Mouse (Mus musculus): ENCODE results near the gene Akr1b3.
"Not testable (repeated sequence)": the region's sequence is repeated elsewhere in the genome, so short reads cannot be mapped to it uniquely, and the experiment has no call there.

Gene Akr1b3

GRCm38 (mm10) chr6:34316854-34317771 is at the start of gene Akr1b3:
Gene Akr1b3 (minus strand): TSS chr6:34317478.
- peak; percentile 91 for DNase-seq (ENCODE audit: low spot score)

DNA sequence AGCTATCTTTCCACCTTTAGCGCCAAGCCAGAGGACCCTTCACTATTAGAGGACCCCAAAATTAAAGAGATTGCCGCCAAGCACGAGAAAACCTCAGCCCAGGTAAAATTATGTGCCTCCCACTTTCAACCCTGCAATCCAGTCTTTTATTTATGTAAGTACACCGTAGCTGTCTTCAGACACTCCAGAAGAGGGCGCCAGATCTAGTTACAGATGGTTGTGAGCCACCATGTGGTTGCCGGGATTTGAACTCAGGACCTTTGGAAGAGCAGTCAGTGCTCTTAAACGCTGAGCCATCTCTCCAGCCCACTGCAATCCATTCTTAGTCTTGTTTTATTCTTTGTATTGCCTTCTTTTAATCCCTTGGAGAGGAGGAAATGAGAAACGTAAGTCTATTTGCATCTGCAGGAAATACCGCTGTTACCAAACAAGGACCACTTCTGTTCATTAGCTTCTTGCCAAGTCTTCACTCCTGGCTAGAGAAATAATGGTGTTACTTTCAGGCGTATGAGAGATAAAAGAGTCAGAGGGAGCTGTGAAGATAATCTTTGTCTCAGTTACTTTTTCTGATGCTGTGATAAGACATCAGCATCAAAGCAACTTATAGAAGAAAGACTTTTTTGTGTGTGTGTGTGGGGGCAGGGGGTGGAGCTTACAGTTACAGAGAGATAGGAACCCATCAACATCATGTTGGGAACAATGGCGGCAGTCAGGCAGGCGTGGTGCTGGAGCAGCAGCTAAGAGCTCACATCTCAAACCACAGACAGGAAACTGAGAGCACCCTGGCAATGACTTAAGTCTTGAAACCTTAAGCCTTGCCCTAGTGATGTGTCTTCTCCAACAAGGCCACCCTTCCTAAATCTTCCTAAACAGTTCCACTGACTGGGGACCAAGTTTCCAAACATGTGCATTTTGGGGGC is 47.2 kb upstream of the Akr1b3 start:
- DNase-seq (ENCODE audit: low spot score) = peak; percentile 28

- DNase-seq (ENCODE audit: low spot score) = no peak
These were observed 38.6 kb upstream of the Akr1b3 start for GRCm38 (mm10) chr6:34355841-34356240.

DNA sequence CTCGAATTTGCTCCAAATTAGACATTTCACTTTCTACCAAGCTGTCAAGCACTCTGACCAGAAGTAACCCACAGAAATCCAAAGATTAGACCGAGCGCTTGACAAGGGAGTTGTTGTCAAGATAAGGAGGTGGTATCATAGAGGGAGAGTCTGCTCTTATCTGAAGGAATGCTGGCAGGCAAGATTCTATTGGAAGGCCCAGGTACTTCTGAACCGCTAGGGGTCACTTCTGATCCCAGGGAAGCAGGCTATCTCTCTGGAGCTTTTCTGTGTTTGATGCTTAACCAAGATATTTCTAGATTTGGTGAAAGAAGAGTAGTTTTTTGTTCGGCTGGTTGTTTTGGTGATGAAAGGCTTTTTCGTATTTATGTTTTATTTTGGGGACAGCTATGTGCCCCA is 38.1 kb upstream of the Akr1b3 start:
- DNase-seq (ENCODE audit: low spot score) = no peak

GRCm38 (mm10) chr6:34354354-34355348 is 37.4 kb upstream of the Akr1b3 start:
- no peak for DNase-seq (ENCODE audit: low spot score)

GRCm38 (mm10) chr6:34353658-34354353 is 36.5 kb upstream of the Akr1b3 start, which contains the start of gene Akr1b8:
Gene Akr1b8 (plus strand): TSS chr6:34354119.
- no peak for DNase-seq (ENCODE audit: low spot score)

- DNase-seq (ENCODE audit: low spot score) = no peak
These were observed 35.1 kb upstream of the Akr1b3 start for GRCm38 (mm10) chr6:34352401-34352800.

GRCm38 (mm10) chr6:34351481-34351880 is 34.2 kb upstream of the Akr1b3 start:
- not testable (repeated sequence) for DNase-seq (ENCODE audit: low spot score)

- no peak for DNase-seq (ENCODE audit: low spot score)
These were observed 32.9 kb upstream of the Akr1b3 start for GRCm38 (mm10) chr6:34350037-34350699.

DNA sequence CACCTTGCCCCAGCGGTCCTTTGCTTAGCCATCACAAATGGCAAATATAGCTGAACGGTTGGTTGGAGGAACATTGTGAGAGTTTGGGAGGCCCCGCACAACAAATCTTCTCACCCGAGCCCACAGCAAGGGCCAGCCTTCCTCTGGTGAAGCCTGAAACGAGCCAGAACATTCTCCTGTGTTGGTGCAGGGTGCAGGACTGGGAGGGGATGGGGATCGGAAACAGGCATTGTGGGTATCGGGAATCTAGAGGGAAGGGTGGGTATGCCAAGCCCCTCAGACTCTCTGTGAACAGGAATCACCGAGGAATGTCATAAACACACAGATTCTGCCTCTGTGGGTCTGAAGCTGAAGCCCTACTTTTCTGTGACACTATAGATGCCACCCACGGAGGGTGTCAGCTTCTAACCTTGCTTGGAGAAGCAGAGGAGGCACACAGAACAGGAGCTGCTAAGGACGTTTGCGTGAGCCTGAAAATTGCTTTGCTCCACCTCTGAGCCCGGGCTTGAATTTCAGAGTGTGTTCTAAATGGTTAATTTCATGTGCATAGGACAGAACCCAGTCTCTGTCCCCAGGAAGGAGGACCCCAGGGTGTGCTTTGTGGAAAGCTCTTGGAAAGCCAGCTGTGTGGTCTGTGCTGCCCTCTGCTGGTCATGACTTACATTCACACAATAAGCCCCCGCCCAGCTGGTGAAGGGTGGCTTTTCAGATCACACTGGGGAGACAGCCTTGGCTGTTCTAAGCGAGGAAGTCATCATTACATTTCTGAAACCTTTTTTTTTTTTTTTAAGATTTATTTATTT is 29.0 kb upstream of the Akr1b3 start:
- DNase-seq (ENCODE audit: low spot score) = peak; percentile 68

- DNase-seq (ENCODE audit: low spot score) = no peak
These were observed 27.7 kb upstream of the Akr1b3 start for GRCm38 (mm10) chr6:34344935-34345334.

- no peak for DNase-seq (ENCODE audit: low spot score)
These were observed 27.0 kb upstream of the Akr1b3 start for GRCm38 (mm10) chr6:34344135-34344850.

- DNase-seq (ENCODE audit: low spot score) = no peak
These were observed 26.1 kb upstream of the Akr1b3 start for GRCm38 (mm10) chr6:34343426-34343825.

GRCm38 (mm10) chr6:34342476-34342875 is 25.2 kb upstream of the Akr1b3 start:
- DNase-seq (ENCODE audit: low spot score) = no peak

DNA sequence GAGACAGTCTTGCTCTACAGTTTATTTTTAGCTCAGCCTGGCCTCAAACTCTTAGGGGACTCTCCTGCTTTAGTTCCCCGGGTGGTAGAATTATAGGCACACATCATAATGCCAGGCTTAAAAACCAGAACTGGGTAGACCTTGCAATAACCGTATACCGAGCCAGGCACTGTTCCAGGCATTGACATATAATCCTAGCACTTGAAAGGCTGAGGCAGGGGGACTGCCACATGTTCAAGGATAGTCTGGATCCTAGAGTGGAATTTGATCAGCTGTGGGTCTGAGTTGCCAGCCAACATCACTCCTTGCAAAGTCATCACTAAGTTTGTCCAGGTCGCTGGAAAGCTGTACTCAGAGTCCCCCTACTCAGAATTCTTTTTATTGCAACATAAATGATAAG is 24.7 kb upstream of the Akr1b3 start:
- DNase-seq (ENCODE audit: low spot score) = no peak

- no peak for DNase-seq (ENCODE audit: low spot score)
These were observed 20.5 kb upstream of the Akr1b3 start for GRCm38 (mm10) chr6:34337799-34338198.

- DNase-seq (ENCODE audit: low spot score) = no peak
These were observed 17.4 kb upstream of the Akr1b3 start for GRCm38 (mm10) chr6:34334673-34335072.

DNA sequence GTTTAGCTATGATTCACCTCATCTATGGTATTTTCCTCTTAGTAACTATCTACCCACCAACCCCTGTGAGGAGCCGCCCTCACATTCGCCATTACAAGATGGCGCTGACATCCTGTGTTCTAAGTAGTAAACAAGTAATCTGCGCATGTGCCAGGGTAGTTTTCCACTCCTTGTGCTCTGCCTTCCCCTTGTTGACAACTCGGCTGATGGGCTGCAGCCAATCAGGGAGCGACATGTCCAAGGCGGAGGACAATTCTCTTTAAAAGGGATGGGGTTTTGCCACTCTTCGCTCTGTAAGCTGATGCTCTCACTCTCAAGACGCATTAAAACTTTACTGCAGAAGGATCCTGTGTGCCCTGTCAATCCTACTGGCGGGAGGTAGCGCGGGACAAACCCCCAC is 14.5 kb upstream of the Akr1b3 start:
- not testable (repeated sequence) for DNase-seq (ENCODE audit: low spot score)

DNA sequence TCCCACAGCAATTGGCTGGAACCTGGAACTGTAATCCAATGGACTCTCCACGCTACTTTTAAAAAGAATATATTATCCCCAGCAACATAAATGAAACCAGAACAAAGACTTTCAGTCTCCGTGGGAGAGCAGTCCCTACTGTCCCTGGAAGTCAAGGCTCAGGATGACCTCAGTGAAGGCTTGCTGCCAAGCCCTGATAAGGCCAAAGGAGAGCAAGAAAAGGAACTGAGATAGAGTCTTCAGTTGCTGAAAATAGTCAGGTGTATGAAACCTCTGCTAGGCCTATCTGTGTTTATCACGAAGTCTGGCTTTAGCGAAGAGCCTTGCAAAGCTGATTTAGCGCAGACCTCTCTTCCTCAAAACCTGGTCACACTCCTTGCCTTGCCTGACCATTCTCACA is 14.1 kb upstream of the Akr1b3 start:
- DNase-seq (ENCODE audit: low spot score) = no peak

Measured in T-cell, adult 2 months (primary cell).